Mouse (Mus musculus): ENCODE data around the gene Manbal.

Manbal gene

GRCm38 (mm10) chr2:157441363-157441762, 74.0 kb downstream of the Manbal start:
- DNase-seq, result no peak

Data from heart, adult 11 months (tissue).